Mouse (Mus musculus): Measurements from ENCODE around the gene Rprd1b.

Rprd1b gene

GRCm38 (mm10) chr2:158175433-158175832 lies 147.1 kb downstream of the Rprd1b start:
- no peak for DNase-seq (ENCODE audit: low spot score in 2 of 2)

DNA sequence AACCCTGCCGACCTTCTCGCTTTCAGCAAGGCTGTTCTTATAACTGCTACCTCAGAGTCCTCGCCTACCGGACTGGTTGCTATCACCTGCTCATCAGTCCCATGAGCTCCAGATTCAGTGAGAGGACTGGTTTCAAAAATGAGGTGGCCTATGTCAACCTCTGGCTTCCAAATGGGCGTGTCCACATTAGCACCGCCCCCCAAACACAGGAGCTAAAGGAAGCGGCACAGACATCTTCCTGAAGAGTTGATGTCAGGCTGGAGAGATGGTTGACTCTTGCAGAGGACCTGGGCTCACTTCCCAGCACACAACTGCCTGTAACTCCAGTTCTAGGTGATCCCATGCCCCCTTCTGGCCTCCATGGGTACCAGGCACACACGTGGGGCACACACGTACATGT lies 148.5 kb downstream of the Rprd1b start:
- DNase-seq (ENCODE audit: low spot score in 2 of 2) = no peak

- DNase-seq (ENCODE audit: low spot score in 2 of 2) = no peak
These were observed 149.3 kb downstream of the Rprd1b start for GRCm38 (mm10) chr2:158177574-158177973.

DNA sequence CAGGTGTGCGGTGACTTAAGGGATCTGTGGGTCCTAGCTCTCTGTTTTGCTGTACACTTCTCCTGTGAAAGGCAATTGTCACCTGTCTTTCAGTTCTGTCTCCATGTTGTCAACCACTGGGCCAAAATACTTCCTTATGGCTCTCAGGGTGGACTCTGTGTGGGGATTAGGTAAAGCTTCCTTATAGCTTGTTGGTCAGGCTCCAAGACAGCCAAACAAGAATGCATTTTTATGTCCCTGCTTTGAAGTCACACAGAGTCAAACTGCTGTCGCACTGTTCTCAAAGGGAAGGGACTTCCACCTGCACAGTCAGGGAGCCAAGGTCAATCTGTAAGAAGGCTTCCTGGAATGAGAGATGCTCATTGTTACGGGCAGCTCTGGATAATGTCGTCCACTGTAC lies 149.8 kb downstream of the Rprd1b start:
- DNase-seq (ENCODE audit: low spot score in 2 of 2) = no peak

GRCm38 (mm10) chr2:158178696-158179369 lies 150.5 kb downstream of the Rprd1b start:
- DNase-seq (ENCODE audit: low spot score in 2 of 2) = peak; percentile 62 to 68

- no peak for DNase-seq (ENCODE audit: low spot score in 2 of 2)
These were observed 151.2 kb downstream of the Rprd1b start for GRCm38 (mm10) chr2:158179370-158180111.

DNA sequence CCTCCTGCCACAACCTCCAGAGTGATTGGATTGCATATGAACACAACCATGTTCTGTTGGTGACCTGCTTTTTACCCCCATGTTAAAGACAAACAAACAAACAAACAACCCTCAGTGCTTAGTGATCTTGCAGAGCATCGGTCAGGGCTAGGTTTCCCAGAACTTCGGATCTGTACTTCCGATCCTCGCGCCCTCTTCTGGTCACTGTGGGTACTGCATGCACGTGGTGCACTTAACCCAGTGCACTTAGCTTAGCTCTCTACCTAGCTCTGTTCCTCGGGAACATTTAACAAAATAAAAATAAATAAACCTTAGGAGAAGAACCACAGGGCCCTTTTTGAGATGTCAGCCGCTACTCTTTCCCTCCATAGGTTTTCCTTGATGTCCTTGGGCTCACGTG lies 152.5 kb downstream of the Rprd1b start:
- no peak for DNase-seq (ENCODE audit: low spot score in 2 of 2)
